Mouse (Mus musculus): Measurements from ENCODE around the gene Sorcs1.

- no peak for TF ChIP-seq POLR2A (IDR thresholded peaks at IDR 0.05; ENCODE audit: insufficient read length, low read depth)
- TF ChIP-seq MAX (IDR thresholded peaks at IDR 0.05; ENCODE audit: low read depth) = no peak
- no peak for TF ChIP-seq USF1 (IDR thresholded peaks at IDR 0.05; ENCODE audit: low read depth)
- TF ChIP-seq POLR2AphosphoS2 (IDR thresholded peaks at IDR 0.05; ENCODE audit: insufficient read length, low read depth) = no peak
- no peak for TF ChIP-seq MYOG (IDR thresholded peaks at IDR 0.05; ENCODE audit: control insufficient read depth in 1 of 3, insufficient read depth in 1 of 3, insufficient read length in 2 of 3, low read depth in 2 of 3)
- no peak for TF ChIP-seq TCF12 (IDR thresholded peaks at IDR 0.05; ENCODE audit: insufficient read depth, poor library complexity, severe bottlenecking)
- TF ChIP-seq CEBPB (IDR thresholded peaks at IDR 0.05; ENCODE audit: insufficient read depth, poor library complexity, severe bottlenecking) = no peak
Measured at GRCm38 (mm10) chr19:50464811-50465210, 213.6 kb downstream of the Sorcs1 start.

Measured in myocyte (in vitro differentiated cells).